Mouse (Mus musculus) embryonic fibroblast, embryonic 13.5 days (primary cell): ENCODE results near the gene Adipoq.

Experiments used
- CTCF ChIP-seq: IDR thresholded peaks from 2 replicates; pipeline ENCODE4 v1.5.1; 2011; ENCODE audit warnings: mild to moderate bottlenecking, control low read depth, low read length, moderate library complexity, borderline replicate concordance; ENCODE audit not compliant: insufficient read depth
- POLR2A ChIP-seq: IDR thresholded peaks from 2 replicates; pipeline ENCODE4 v1.6.1; 2011; ENCODE audit warnings: low read depth, mild to moderate bottlenecking, control low read depth, low read length, moderate library complexity

DNA sequence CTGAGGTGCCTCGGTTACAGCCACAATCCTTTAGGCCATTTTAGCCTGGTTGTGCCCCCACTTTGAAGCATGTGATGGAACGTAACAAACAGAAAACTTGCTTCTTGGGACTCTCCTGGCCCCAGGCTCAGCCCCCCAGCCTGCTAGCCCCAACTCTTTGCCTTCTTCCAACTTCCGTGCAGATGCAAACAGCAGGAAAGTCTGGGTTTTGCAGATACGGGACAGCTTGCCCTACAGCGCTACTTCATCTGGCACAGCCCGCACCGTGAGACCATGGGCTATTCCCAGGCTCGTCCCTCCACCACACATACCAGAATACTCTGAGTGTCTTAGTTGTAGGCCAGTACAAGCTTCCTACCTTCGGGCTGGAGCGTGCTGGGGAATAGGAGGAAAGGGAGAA lies 45.7 kb upstream of the Adipoq start:
- TF ChIP-seq POLR2A (no peak), CTCF (no peak)
